Mouse (Mus musculus) liver, embryonic 11.5 days (tissue): Measurements from ENCODE around the gene Nudt14. TPM values are rescaled to one million over a fixed set of nuclear protein-coding genes. Genes with fewer than 3 reads are reported as not detected.

Experiments
- ATAC-seq: fragments of 200-750 bp; cut with Nextera tagmentation; replicated peaks from 2 replicates; pipeline ENCODE4 v1.8.0; 2017; ENCODE audit warnings: moderate number of reproducible peaks, mild to moderate bottlenecking, moderate TSS enrichment, moderate library complexity; ENCODE audit not compliant: low FRiP score
- DNase-seq: peaks from one replicate; pipeline ENCODE4 v3.0.0-alpha.2; 2017; ENCODE audit warnings: low spot score
- H3K27ac ChIP-seq: fragments of 300-500 bp; sonication (generic); 2 replicates; pipeline ENCODE4 v1.5.1; 2014; ENCODE audit warnings: mild to moderate bottlenecking, low read depth, low read length, control low read depth
- H3K27me3 ChIP-seq: fragments of 300-500 bp; sonication (generic); replicated peaks from 2 replicates; pipeline ENCODE4 v1.6.1; 2014; ENCODE audit warnings: low read length, mixed read lengths; ENCODE audit not compliant: control insufficient read depth, insufficient read depth
- H3K36me3 ChIP-seq: fragments of 300-500 bp; sonication (generic); 2 replicates; pipeline ENCODE4 v1.6.1; 2014; ENCODE audit warnings: mild to moderate bottlenecking, low read length, moderate library complexity, mixed read lengths; ENCODE audit not compliant: control insufficient read depth, insufficient read depth
- H3K4me1 ChIP-seq: fragments of 300-500 bp; sonication (generic); replicated peaks from 2 replicates; pipeline ENCODE4 v1.6.1; 2014; ENCODE audit warnings: low read length, mixed read lengths; ENCODE audit not compliant: control insufficient read depth, insufficient read depth
- H3K4me2 ChIP-seq: fragments of 300-500 bp; sonication (generic); 2 replicates; pipeline ENCODE4 v1.6.1; 2014; ENCODE audit warnings: mild to moderate bottlenecking, control low read depth, moderate library complexity
- H3K4me3 ChIP-seq: fragments of 300-500 bp; sonication (generic); 2 replicates; pipeline ENCODE4 v1.5.1; 2014; ENCODE audit warnings: low read depth, low read length, control low read depth
- H3K9ac ChIP-seq: fragments of 300-500 bp; sonication (generic); 2 replicates; pipeline ENCODE4 v1.6.1; 2014; ENCODE audit warnings: low read depth, low read length, control low read depth
- H3K9me3 ChIP-seq: fragments of 300-500 bp; sonication (generic); 2 replicates; pipeline ENCODE4 v1.6.1; 2016; ENCODE audit warnings: low read length, inconsistent platforms, mixed read lengths; ENCODE audit not compliant: control insufficient read depth
- WGBS: fragments of 180-500 bp; shearing (Covaris S2); extraction: QIAGEN DNeasy Blood & Tissue Kit; methylation state at CpG from one replicate; pipeline ENCODE4 v1.1.7; 2014; 5-methylcytosine and 5-hydroxymethylcytosine counted together
- polyA plus RNA-seq: library from polyadenylated mRNA; unstranded; fragments of >200 nt; fragmentation: Nextera tagmentation; extraction: Ambion mirVana; gene quantifications from 2 replicates; pipeline ENCODE4 v1.2.1, GENCODE M21; 2014

Gene Nudt14
- polyA plus RNA-seq, 1 experiment from 2014 or later, result 43.2 TPM

DNA sequence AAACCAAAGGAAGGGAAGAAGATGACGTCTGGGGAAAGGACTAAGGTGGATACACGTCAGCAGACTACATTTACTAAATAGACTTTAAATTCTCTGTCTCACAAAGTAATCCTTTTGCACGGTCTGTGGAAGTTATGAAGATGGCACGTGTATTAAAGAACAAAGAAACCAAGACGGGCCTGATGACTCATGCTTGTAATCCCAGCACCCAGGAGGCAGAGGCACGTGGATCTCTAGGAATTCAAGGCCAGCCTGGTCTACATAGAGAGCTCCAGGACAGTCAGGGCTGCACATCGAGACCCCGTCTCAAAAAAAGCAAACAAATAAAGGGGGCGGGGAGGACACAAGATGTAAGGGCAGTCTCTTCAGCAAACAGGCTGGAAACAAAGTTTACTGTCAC lies 32.8 kb upstream of the Nudt14 start:
- H3K27me3 ChIP-seq, result no peaks in the 10 kb centered on the region

GRCm38 (mm10) chr12:112969616-112970015 lies 27.7 kb upstream of the Nudt14 start:
- no peaks in the 10 kb centered on the region for H3K27me3 ChIP-seq
- no peak overlapping the region for H3K27ac ChIP-seq
- DNase-seq, result no peak
- 63% methylated on average over 6 of the region's 6 CpGs for WGBS
- H3K4me2 ChIP-seq, result no peak overlapping the region
- peaks cover 53% of the 10 kb centered on the region for H3K36me3 ChIP-seq
- H3K4me3 ChIP-seq, result no peak overlapping the region
- no peaks in the 10 kb centered on the region for H3K4me1 ChIP-seq
- H3K9me3 ChIP-seq, result no peaks in the 10 kb centered on the region
- H3K9ac ChIP-seq, result no peak overlapping the region
- ATAC-seq, result no peak

More for the DNA sequence above, 32.8 kb upstream of the Nudt14 start:
- Histone ChIP-seq H3K27ac (no peak overlapping the region), H3K4me2 (no peak overlapping the region), H3K4me3 (no peak overlapping the region), H3K36me3 (peaks cover 36% of the 10 kb centered on the region), H3K9ac (no peak overlapping the region), H3K9me3 (no peaks in the 10 kb centered on the region), H3K4me1 (peaks cover 12% of the 10 kb centered on the region)
- ATAC-seq, result no peak
- WGBS, result 86% methylated on average over 9 of the region's 9 CpGs
- DNase-seq, result no peak

GRCm38 (mm10) chr12:112968943-112969342 lies 27.0 kb upstream of the Nudt14 start:
- WGBS, result 88% methylated on average over 8 of the region's 8 CpGs
- Histone ChIP-seq H3K36me3 (peaks cover 57% of the 10 kb centered on the region), H3K4me2 (no peak overlapping the region), H3K27ac (no peak overlapping the region), H3K27me3 (no peaks in the 10 kb centered on the region), H3K9ac (no peak overlapping the region), H3K4me3 (no peak overlapping the region), H3K4me1 (no peaks in the 10 kb centered on the region), H3K9me3 (no peaks in the 10 kb centered on the region)
- ATAC-seq (no peak), DNase-seq (no peak)

DNA sequence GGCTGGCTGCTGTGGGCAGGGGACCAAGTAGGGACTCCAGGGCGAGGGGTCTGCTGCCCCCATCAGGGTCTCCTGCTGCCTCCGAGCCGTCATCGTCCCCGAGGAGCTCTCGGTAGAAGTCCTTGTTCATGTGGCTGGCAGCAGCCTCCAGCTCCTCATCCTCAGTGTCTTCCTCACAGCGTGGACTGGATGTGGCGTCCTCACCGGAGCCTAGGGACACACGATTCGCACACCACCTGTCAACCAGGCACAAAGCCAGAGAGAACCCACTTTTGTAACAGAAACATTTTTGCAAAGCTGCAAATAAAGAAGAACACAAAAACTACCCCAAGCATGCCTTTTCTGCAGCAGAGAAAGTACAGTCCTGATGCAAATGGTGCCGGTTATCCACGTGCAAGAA lies 23.9 kb upstream of the Nudt14 start:
- Histone ChIP-seq H3K4me2 (no peak overlapping the region), H3K9me3 (no peaks in the 10 kb centered on the region), H3K9ac (no peak overlapping the region), H3K27me3 (no peaks in the 10 kb centered on the region), H3K27ac (no peak overlapping the region), H3K36me3 (peaks cover 60% of the 10 kb centered on the region), H3K4me1 (no peaks in the 10 kb centered on the region), H3K4me3 (no peak overlapping the region)
- DNase-seq (no peak), ATAC-seq (no peak)
- 96% methylated on average over 13 of the region's 13 CpGs for WGBS

DNA sequence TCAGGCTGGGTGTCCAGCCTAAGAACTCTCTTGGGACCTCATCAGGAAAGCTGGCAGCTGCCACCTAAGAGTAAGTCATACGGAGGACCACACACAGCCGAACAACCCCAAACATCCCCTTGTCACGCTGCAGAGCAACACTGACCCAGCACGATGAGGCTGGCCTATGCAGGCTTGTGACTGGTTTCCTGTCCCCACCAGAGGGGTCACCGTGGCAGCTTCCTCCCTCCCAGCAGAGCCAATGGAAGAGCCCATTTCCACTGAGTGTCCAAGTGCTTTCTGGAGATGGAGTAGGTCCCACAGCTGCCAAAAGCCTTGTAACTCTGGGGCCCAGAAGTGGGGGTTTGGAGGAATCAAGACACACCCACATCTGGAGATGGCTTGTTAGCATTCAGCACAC lies 19.9 kb upstream of the Nudt14 start:
- no peak overlapping the region for H3K9ac ChIP-seq

DNA sequence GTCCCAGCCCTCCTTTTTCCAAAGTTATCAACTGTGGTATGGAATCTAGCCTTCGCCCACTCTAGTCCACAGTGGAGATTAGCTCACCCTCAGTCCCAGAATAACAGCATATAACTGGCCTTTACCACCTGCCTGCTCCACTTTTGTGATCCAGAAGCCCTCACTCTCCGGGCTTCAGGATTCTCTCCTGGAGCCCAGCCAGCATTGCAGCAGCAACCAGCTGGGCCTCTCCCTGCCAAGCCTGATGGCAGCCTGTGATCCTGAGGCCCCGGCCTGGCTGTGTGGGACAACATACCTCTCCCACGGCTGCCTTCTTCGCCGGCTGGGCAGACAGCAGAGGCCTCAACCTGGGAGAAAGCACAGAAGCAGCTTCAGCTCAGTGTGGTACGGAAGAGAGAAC lies 19.5 kb upstream of the Nudt14 start:
- Histone ChIP-seq H3K36me3 (peaks cover 49% of the 10 kb centered on the region), H3K27me3 (no peaks in the 10 kb centered on the region), H3K4me1 (no peaks in the 10 kb centered on the region), H3K4me3 (no peak overlapping the region), H3K9me3 (no peaks in the 10 kb centered on the region), H3K4me2 (no peak overlapping the region), H3K27ac (no peak overlapping the region), H3K9ac (no peak overlapping the region)
- no peak for ATAC-seq
- DNase-seq, result no peak
- WGBS, result 81% methylated on average over 7 of the region's 7 CpGs

More for the DNA sequence above, 19.9 kb upstream of the Nudt14 start:
- ATAC-seq (no peak), DNase-seq (no peak)
- Histone ChIP-seq H3K9me3 (no peaks in the 10 kb centered on the region), H3K4me1 (no peaks in the 10 kb centered on the region), H3K36me3 (peaks cover 52% of the 10 kb centered on the region), H3K4me2 (no peak overlapping the region), H3K27me3 (no peaks in the 10 kb centered on the region), H3K27ac (no peak overlapping the region), H3K4me3 (no peak overlapping the region)
- 82% methylated on average over 5 of the region's 5 CpGs for WGBS

- Histone ChIP-seq H3K36me3 (peaks cover 40% of the 10 kb centered on the region), H3K9me3 (no peaks in the 10 kb centered on the region), H3K4me2 (no peak overlapping the region), H3K27ac (no peak overlapping the region), H3K4me3 (no peak overlapping the region), H3K9ac (no peak overlapping the region), H3K27me3 (no peaks in the 10 kb centered on the region), H3K4me1 (no peaks in the 10 kb centered on the region)
- ATAC-seq, result no peak
- DNase-seq, result no peak
- WGBS, result 81% methylated on average over 8 of the region's 8 CpGs
Measured at GRCm38 (mm10) chr12:112959421-112959820, 17.5 kb upstream of the Nudt14 start.

- 52% methylated on average over 4 of the region's 4 CpGs for WGBS
- H3K27ac ChIP-seq, result no peak overlapping the region
- peaks cover 36% of the 10 kb centered on the region for H3K36me3 ChIP-seq
Measured at GRCm38 (mm10) chr12:112958303-112958702, 16.4 kb upstream of the Nudt14 start.

DNA sequence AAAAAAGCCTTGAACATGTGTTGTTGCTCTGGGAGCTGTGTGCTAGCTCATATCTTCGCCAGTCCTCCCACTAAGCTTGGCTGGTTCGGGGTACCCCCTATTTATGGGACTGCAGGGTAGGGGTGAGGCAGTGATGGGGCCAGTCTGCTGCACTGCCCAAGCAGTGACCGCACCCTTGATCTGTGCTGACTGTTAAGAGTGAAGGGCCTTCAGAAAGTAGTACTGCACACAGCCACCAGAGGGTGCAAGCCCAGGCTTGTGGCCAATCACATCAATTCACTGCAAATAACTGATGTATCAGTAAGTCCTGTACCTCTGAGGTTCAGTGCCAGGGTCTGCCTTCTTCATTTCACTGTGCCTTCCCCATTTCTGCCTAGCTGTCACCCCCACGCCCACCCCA lies 13.9 kb upstream of the Nudt14 start:
- peak; percentile 61 for ATAC-seq
- Histone ChIP-seq H3K4me3 (no peak overlapping the region), H3K4me1 (peaks cover 7% of the 10 kb centered on the region; the same call in 1 of the 2 replicates), H3K9me3 (no peaks in the 10 kb centered on the region), H3K36me3 (peaks cover 12% of the 10 kb centered on the region), H3K27me3 (peaks cover 16% of the 10 kb centered on the region), H3K4me2 (no peak overlapping the region), H3K9ac (no peak overlapping the region), H3K27ac (no peak overlapping the region)
- whole genome bisulfite sequencing, result 32% methylated on average over 4 of the region's 4 CpGs
- no peak for DNase-seq

More at GRCm38 (mm10) chr12:112958303-112958702, 16.4 kb upstream of the Nudt14 start:
- DNase-seq (no peak), ATAC-seq (peak; percentile 17; the same call in 1 of the 2 replicates)
- Histone ChIP-seq H3K27me3 (no peaks in the 10 kb centered on the region), H3K4me1 (no peaks in the 10 kb centered on the region), H3K4me3 (no peak overlapping the region), H3K4me2 (no peak overlapping the region), H3K9ac (no peak overlapping the region), H3K9me3 (no peaks in the 10 kb centered on the region)
